Mouse (Mus musculus): Measurements from ENCODE around the gene Dclk1. TPM values are rescaled to one million over a fixed set of nuclear protein-coding genes. Genes with fewer than 3 reads are reported as not detected.

Dclk1 gene
- polyA plus RNA-seq, 1 experiment from 2014 or later, result 7.9 TPM

Other genes starting within 250 kb of the Dclk1 start
- gene Ccna1, start 186.9 kb upstream of the Dclk1 start, polyA plus RNA-seq (2016; fragmentation: Nextera tagmentation; extraction: Ambion mirVana), result 0.65 and 1.2 TPM in 2 replicates
- gene Spg20, start 130.3 kb upstream of the Dclk1 start, polyA plus RNA-seq (2016; fragmentation: Nextera tagmentation; extraction: Ambion mirVana), result 54.8 and 54.9 TPM in 2 replicates
- gene Ccdc169, start 105.0 kb upstream of the Dclk1 start, polyA plus RNA-seq (2016; fragmentation: Nextera tagmentation; extraction: Ambion mirVana), result 0.14 TPM in 1 of 2 replicates, not detected in the other
- gene Sohlh2, start 60.3 kb upstream of the Dclk1 start, polyA plus RNA-seq (2016; fragmentation: Nextera tagmentation; extraction: Ambion mirVana), result 0.18 TPM in 1 of 2 replicates, not detected in the other
- not detected in 2 replicates for gene Gm21954, start 229.8 kb downstream of the Dclk1 start, polyA plus RNA-seq (2016; fragmentation: Nextera tagmentation; extraction: Ambion mirVana)

Data from heart, embryonic 10.5 days (tissue).